Mouse (Mus musculus) liver, embryonic 14.5 days (tissue): ENCODE results near the gene Scap.

Experiments used
- CTCF ChIP-seq: IDR thresholded peaks from 2 replicates; pipeline ENCODE4 v1.5.1; 2016; ENCODE audit warnings: antibody characterized with exemption, low read depth, control low read depth
- EP300 ChIP-seq: IDR thresholded peaks from 2 replicates; pipeline ENCODE4 v1.6.1; 2016; ENCODE audit warnings: antibody characterized with exemption, low read depth

GRCm38 (mm10) chr9:110328946-110329630 is 4.0 kb upstream of the Scap start:
- TF ChIP-seq CTCF (no peak), EP300 (no peak)
